Mouse (Mus musculus) myocyte (in vitro differentiated cells): ENCODE results near the gene Il27.

Experiments used
- E2F4 ChIP-seq: IDR thresholded peaks from one replicate; pipeline ENCODE4 v1.6.1; 2011; ENCODE audit warnings: mild to moderate bottlenecking, control low read depth, moderate library complexity; ENCODE audit not compliant: insufficient read depth
- MAX ChIP-seq: IDR thresholded peaks from one replicate; pipeline ENCODE4 v1.6.1; 2011; ENCODE audit warnings: low read depth, mild to moderate bottlenecking, control low read depth
- POLR2A ChIP-seq: IDR thresholded peaks from one replicate; pipeline ENCODE4 v1.6.1; 2011; ENCODE audit warnings: low read depth, mild to moderate bottlenecking, control low read depth, moderate library complexity; ENCODE audit not compliant: insufficient read length
- POLR2AphosphoS2 ChIP-seq: IDR thresholded peaks from one replicate; pipeline ENCODE4 v1.6.1; 2011; ENCODE audit warnings: low read depth, control low read depth; ENCODE audit not compliant: insufficient read length
- USF1 ChIP-seq: IDR thresholded peaks from one replicate; pipeline ENCODE4 v1.6.1; 2011; ENCODE audit warnings: low read depth, mild to moderate bottlenecking, control low read depth, moderate library complexity

- TF ChIP-seq POLR2AphosphoS2 (no peak), POLR2A (no peak), E2F4 (no peak), USF1 (no peak), MAX (no peak)
These were observed 39.9 kb downstream of the Il27 start for GRCm38 (mm10) chr7:126554796-126555195.
